Mouse (Mus musculus): ENCODE data around the gene BC028528.
"Not testable (repeated sequence)": the region's sequence is repeated elsewhere in the genome, so short reads cannot be mapped to it uniquely, and the experiment has no call there.

The BC028528 gene

DNA sequence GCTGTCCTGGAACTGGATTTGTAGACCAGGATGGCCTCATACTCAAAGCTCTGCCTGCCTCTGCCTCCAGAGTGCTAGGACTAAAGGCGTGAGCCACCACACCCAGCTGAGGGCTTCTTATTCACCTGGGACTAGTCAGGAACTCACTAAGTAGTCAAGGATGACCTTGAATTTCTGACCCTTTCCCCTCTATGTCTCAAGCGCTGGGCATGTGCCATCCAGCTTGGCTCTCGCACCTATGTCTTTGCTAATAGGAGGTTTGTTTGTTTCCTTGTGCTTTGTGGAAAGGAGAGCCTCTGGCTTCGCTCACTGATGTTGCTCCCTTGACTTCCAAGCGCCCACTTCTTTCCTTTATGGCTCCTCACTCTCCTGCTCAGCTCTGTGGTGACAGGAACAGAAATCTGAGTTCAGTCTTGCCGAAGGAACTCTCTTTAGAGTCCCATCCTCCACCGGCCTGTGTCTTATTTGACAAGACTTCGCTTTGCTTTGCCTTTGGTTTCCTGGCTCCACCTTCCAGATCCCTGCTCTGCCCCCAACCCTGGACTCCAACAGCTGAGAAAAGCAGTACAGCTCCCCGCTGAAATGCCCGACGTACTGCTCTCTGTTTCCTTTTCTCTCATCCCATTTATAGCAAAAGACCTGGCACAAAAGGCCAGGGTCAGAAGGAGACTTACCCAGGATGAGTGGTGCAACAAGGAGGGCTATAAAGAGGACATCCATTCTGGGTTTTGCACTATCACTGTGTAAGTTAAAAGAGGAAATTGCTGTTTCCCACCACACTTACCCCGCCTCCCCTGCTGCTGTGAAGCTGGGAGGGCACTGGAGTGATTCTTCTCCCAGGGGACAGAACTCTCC lies at the start of gene BC028528:
Gene BC028528 (minus strand): TSS at position 795 of the 855 bp plus-strand sequence.
- no peak for DNase-seq (ENCODE audit: low spot score)

DNA sequence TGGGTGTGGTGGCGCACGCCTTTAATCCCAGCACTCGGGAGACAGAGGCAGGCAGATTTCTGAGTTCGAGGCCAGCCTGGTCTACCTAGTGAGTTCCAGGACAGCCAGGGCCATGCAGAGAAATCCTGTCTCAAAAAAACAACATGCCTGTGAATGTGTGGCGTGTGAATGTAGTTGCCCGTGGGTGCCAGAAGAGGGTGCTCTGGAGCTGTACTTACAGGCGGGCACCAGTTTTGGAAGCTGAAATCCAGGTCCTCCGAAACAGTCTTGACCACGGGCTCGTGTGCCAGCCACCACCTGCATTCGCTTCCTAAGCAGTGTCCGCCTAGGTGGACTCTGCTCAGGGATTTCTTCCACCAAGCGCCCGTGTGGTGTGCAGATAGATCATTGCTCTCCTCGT lies 47.0 kb upstream of the BC028528 start:
- DNase-seq (ENCODE audit: low spot score) = no peak

- DNase-seq (ENCODE audit: low spot score) = no peak
These were observed 46.4 kb upstream of the BC028528 start for GRCm38 (mm10) chr3:95938217-95938616.

DNA sequence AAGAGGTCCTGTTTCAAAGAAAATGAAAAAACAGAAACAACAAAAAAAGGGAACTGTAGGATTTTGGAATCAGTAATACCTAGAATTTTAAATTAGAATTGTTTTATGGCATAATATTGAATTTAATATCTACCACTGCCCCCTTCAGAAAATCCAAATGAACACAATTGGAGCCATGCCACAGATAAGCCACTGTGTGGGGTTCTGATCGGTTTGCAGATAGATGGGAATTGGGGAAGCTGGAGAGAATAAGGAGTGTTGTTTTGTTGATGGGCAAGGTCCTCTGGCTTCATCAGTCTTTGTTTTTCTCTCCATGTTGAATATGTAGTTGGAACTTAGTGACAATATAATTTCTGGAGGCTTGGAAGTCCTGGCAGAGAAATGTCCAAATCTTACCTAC lies 42.6 kb upstream of the BC028528 start:
- DNase-seq (ENCODE audit: low spot score) = no peak

DNA sequence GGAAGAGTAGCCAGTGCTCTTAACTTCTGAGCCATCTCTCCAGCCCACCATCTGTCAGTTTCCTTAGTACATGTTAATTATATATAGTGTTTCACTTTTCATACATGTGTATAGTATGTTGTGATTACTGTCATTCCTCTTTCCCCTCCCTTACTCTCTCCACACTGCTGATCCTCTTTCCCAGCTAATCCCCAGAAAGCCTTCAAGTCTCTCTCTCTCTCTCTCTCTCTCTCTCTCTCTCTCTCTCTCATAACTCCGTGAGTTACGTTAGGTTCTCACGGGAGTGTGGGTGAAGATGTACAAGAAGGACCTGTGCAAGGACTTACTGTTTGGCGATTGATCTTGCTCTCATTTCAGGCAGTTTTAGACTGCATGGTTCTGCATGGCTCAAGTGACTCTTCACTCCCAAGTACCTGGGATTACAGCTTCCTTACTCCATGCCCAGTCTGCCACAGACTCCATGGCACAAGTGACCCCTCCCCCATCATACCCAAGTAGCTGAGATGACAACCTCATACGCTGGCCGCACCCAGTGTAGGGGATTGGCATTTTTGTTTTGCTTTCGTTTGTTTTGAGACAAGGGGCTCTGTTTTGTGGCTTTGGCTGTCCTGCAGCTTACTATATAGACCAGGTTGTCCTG lies 41.4 kb upstream of the BC028528 start:
- no peak for DNase-seq (ENCODE audit: low spot score)

DNA sequence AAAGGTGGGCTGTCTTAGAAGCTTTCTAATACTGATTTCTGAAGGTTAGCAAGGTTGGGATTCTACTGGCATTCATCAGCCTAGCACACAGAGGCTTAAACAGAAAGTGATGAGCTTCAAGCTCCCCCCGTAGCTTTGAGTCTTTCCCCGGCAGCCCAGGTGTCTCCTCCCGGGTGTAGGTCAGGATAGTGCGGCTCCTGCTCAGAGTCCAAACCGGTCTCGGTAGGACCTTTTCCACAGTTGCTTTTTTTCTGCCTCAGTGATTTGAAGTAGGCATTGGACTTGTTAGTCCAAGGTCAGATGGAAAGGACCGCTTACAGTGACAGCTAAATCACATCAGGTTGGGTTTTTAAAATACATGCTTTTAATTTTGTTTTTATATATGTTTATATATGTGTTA lies 40.8 kb upstream of the BC028528 start:
- no peak for DNase-seq (ENCODE audit: low spot score)

DNA sequence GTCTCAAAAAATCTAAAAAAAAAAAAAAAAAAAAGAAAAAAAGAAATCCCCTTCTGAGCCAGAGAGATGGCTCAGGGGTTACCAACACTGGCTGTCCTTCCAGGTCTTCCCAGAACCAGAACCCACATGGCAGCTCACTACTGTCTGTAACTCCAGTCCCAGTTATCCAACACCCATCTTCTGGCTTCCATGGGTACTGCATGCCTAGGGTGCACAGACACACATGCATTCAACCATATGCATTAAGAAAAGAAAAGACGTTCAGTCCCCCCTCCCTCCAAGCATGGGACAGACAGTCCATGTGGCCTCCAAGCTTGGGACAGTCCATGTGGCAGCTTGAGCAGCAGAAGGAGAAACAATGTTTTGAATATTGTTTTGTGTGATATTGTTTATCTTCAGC lies 40.4 kb upstream of the BC028528 start:
- DNase-seq (ENCODE audit: low spot score) = no peak

DNA sequence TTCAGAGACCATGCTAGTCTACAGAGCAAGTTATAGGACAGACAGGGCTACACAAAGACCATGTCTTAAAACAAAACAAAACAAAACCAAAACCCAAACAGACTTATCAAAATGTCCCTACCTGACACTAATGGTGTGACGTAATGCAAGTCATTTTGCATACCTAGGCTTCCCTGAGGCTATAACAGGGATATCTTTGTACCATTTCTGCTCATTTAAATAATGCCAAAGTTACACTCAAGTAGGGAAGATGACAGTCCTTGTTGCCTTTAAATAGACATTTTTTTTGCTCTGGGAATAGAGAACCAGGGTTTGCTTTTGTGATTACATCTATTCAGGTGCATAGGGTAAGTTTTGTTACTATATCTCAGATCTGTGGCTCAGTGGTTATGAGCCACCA lies 39.7 kb upstream of the BC028528 start:
- DNase-seq (ENCODE audit: low spot score) = no peak

DNA sequence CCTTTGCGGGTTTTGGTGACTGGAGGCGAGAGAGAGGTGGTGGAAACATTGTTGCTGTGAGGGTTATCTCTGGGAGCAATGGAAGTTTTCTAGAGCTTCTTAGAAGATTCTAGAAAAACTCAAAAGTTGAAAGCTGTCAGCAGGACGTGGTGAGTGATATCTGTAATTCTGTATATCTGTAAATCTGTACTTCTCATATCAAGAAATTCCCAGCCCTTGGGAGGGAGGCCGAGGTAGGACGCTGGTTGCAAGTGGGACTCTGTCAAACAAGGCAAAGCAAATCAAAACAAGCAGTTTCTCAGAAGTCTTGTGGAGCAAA lies 38.6 kb upstream of the BC028528 start:
- DNase-seq (ENCODE audit: low spot score) = no peak

- DNase-seq (ENCODE audit: low spot score) = peak; percentile 43
These were observed 38.0 kb upstream of the BC028528 start for GRCm38 (mm10) chr3:95929581-95930470.

DNA sequence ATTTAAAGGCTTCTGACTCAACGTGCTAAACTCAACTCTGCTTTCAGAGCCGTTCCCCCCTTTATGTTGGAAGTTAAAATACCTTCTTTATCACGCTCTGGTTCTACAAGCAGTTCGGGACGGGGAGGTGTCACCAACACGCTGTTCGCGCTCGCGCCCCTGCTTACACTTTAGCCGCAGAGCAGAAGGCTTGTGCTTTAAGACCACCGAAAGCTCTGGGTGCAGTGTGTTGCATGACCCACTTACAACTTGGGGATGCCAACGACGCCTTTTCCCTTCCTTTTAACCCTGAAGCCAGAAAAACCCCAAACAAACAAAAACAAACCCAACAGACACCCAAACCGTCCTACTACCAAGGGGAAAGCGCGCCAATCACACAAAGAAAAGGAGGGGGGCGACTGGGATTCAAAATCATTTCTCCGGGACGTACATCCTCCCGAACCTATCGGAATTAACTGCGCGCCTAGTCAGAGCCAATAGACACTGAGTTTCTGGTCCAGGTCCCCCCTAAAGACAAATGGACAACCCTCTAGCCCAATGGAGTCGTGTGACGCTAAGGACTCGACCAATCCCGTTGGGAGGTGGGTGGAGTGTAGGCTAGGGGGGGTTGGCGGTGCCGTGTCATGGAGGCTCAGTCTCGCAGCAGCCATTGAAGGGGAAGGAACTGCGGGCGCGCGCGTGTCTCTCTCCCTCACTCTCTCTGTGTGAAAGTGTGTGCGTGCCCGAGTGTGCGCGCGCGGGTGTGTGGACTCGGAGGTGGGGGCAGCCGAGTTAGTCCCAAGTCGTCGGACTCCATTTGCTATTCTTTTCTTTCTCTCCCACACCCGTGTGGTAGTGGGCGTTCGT lies 37.1 kb upstream of the BC028528 start, which contains the start of gene Anp32e:
Gene Anp32e (plus strand): TSS at position 589 of the 846 bp plus-strand sequence.
- DNase-seq (ENCODE audit: low spot score) = peak; percentile 91

DNA sequence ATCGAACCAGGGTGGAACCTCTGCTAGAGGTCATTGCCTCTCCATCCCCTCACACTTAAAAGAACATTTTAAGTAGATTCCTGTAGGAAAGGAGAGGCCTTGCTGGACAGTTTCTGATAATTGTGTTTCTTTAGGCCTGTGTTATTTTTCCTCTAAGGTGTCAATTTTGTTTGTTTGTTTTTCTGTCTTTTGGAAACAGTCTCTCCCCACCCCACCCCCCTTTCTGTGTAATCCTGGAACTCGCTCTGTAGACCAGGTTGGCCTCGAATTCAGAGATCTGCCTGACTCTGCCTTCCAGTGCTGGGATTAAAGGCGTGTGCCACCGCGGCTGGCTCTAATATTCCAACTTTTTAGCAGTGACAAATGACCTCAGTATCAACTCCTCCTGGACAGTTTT lies 36.5 kb upstream of the BC028528 start:
- no peak for DNase-seq (ENCODE audit: low spot score)

GRCm38 (mm10) chr3:95925087-95925486 lies 33.3 kb upstream of the BC028528 start:
- DNase-seq (ENCODE audit: low spot score) = no peak

DNA sequence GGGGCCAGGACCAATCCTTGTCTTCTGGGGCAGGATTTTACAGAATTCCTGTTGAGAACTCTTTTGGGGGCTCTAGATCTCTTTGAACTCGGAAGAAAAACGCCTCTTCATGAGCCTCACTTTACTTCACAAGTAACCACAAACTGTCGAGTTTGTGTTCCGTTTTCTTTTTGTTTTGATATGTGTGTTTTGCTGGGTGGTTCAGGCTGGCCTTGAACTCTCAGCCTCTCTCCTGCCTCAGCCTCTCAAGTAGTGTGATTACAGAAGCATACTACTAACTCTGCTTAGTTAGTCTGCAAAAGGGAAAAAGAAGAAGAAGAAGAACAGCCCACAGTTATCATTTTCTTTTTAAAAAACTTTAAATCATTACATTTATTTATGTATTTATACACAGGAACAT lies 32.4 kb upstream of the BC028528 start:
- no peak for DNase-seq (ENCODE audit: low spot score)

DNA sequence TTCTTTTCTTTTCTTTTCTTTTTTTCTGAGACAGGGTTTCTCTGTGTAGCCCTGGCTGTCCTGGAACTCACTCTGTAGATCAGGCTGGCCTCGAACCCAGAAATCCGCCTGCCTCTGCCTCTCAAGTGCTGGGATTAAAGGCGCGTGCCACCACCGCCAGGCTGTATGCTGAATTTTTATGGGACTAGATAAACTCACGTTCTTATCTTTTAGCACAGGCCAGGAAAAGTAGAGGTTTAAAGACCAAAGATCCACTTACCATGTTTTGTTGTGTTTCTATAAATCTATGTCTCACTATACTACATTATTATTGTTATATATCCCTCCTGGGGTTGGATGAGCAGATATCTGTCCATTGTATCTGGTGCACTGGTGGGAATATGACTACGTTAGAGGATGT lies 31.6 kb upstream of the BC028528 start:
- DNase-seq (ENCODE audit: low spot score) = not testable (repeated sequence)

DNA sequence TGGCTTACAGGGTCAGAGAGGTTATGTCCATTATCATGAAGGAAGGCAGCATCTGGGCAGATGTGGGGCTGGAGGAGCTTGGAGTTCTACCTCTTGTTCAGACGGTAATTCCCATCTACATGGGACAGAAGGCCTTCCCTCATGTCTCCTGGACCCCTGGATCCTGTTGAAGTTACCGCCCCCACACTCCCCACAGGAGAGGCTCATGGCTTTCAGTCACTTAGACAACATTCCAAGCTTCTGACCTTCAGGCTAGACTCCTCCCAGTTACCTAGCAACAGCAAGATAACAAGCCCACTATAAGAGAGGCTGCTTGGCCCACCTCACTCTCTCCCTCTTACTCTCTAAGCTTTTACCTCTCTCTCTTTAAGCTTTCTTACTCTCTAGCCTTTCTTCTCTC lies 28.7 kb upstream of the BC028528 start:
- DNase-seq (ENCODE audit: low spot score) = not testable (repeated sequence)

- no peak for DNase-seq (ENCODE audit: low spot score)
These were observed 25.0 kb upstream of the BC028528 start for GRCm38 (mm10) chr3:95916760-95917159.

GRCm38 (mm10) chr3:95914706-95915105 lies 22.9 kb upstream of the BC028528 start:
- DNase-seq (ENCODE audit: low spot score) = no peak

GRCm38 (mm10) chr3:95907613-95908012 lies 15.8 kb upstream of the BC028528 start:
- no peak for DNase-seq (ENCODE audit: low spot score)

DNA sequence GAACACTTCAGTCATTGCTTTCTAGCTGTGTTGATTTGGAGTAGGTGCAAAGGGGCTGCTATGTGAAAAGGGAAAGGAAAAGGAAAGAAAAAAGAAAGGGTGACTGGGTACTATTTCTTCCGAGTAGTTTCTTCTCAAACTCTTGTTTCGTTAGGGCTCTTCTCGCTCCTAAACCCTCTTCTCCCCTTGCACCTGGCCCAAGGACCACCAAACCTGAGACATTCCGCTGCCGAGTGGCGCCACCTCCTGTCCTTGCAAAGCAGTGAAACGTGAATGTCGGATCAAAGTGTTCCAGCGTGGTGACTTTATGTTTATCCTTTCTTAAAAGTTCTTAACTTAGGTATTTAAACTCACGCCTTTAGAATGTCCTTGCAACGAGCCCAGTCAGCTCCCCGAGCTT lies 15.1 kb upstream of the BC028528 start:
- no peak for DNase-seq (ENCODE audit: low spot score)

DNA sequence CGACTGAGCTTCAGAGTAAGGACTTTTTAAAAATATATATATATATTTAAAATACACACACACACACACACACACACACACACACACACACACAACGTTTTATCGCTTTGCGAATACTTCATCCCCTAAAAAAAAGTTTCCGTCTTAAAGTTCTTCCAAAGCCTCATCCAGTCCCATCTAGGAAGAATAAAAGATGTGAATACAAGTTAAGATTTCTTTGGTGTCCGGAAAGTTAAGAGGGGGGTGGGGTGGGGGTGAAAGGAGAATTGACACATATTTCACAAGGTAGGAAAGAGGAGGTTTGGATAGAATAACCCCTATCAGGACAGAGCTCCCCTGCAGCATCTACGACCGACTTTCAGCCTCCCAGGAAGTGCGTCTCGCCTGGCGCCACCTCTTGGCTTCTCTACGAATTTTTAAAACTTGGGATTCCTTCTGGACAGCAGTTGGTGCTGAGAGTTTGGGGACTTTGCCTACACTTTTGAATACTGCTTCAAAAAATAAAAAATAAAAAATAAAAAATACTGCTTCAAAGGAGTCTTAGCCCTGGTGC lies 14.2 kb upstream of the BC028528 start:
- peak; percentile 49 for DNase-seq (ENCODE audit: low spot score)

Data from urinary bladder, postnatal 25 days (tissue).